Mouse (Mus musculus): Measurements from ENCODE around the gene Ube2m. TPM values are rescaled to one million over a fixed set of nuclear protein-coding genes. Genes with fewer than 3 reads are reported as not detected.
A peak's percentile ranks its signal among the peaks of the same experiment; 100 is the strongest.

Ube2m gene
- total RNA-seq, 2 experiments from 2014 or later, result 136 to 146 TPM

DNA sequence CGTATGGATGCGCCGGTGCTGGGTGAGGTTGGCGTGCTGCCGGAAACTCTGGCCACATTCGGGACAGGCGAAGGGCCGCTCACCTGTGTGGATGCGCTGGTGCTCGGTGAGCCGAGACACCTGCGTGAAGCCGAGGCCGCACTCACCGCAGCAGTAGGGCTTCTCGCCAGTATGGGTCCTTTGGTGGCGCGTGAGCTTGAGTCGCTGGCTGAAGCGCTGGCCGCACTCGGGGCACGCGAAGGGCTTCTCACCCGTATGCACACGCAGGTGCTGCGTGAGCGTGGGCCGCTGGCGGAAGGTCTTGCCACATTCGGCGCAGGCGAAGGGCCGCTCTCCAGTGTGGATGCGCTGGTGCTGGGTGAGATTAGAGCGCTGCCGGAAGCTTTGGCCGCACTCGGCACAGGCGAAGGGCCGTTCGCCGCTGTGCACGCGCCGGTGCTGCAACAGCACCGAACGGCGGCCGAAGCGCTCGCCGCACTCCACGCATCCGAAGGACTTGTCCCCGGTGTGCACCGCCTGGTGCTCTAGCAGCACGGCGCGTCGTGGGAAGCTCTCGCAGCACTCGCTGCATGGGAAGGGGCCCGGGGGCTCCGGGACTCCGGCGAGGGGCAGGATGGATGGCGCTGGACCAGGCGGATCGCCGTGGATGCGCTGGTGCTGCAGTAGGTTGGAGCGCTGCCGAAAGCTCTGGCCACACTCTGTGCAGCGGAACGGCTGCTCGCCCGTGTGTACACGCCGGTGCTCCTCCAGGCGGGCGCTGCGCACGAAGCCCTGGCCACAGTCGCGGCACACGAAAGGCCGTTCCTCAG is 5.6 kb upstream of the Ube2m start:
- peak overlapping the region; percentile 59 for H3K4me3 ChIP-seq
- TF ChIP-seq CTCF (IDR thresholded peaks at IDR 0.05), result no peak
- DNase-seq, result peak; percentile 58
- H3K27ac ChIP-seq, result no peak overlapping the region
- intact Hi-C loops (cut with DNase I), result no loop called here

- intact Hi-C loops (cut with DNase I), result no loop called here
- no peak for DNase-seq
- TF ChIP-seq CTCF (IDR thresholded peaks at IDR 0.05), result no peak
- Histone ChIP-seq H3K4me3 (no peak overlapping the region), H3K27ac (no peak overlapping the region)
Measured at GRCm38 (mm10) chr7:13043120-13043444, 5.0 kb upstream of the Ube2m start.

DNA sequence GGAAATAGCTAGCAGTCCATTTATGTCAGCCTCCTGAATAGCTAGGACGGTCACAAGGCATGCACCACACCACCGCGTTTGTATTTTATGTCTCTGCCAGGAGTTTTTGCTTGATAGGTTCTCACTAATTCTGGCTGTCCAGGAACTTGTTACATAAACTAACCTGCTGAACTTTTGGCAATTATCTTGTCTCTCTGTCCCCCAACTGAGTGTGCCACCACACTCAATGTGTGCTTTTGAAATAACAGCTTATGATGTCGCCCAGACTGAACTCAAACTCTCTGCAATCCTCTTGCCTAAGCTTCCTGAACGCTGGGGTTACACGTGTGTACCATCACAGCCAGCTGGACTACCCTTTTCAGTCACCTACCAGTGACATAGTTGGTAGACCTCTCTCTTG is 4.4 kb upstream of the Ube2m start:
- DNase-seq, result no peak
- TF ChIP-seq CTCF (IDR thresholded peaks at IDR 0.05), result no peak
- Histone ChIP-seq H3K27ac (no peak overlapping the region), H3K4me3 (no peak overlapping the region)
- intact Hi-C loops (cut with DNase I), result no loop called here

- H3K4me3 ChIP-seq, result no peak overlapping the region
- intact Hi-C loops (cut with DNase I), result no loop called here
Measured at GRCm38 (mm10) chr7:13041256-13041655, 3.2 kb upstream of the Ube2m start.

GRCm38 (mm10) chr7:13039181-13039580 is 1.1 kb upstream of the Ube2m start:
- Histone ChIP-seq H3K4me3 (peak overlapping the region; percentile 85), H3K27ac (peak overlapping the region; percentile 100)
- no peak for DNase-seq
- intact Hi-C loops (cut with DNase I), result loop anchor here (5.0 kb wide), 1 partner anchor 117 kb away; the partner anchor contains the start of gene Rps5
- no peak for TF ChIP-seq CTCF (IDR thresholded peaks at IDR 0.05)

More at GRCm38 (mm10) chr7:13041256-13041655, 3.2 kb upstream of the Ube2m start:
- no peak for TF ChIP-seq CTCF (IDR thresholded peaks at IDR 0.05)
- no peak for DNase-seq
- H3K27ac ChIP-seq, result no peak overlapping the region

- peak overlapping the region; percentile 85 for H3K4me3 ChIP-seq
- DNase-seq, result peak; percentile 55
- intact Hi-C loops (cut with DNase I), result loop anchor here (5.0 kb wide), 1 partner anchor 116 kb away; the partner anchor contains the start of gene Rps5
- H3K27ac ChIP-seq, result peak overlapping the region; percentile 100
- no peak for TF ChIP-seq CTCF (IDR thresholded peaks at IDR 0.05)
Measured at GRCm38 (mm10) chr7:13038621-13039169, 620 bp upstream of the Ube2m start.

GRCm38 (mm10) chr7:13037366-13037765 is 709 bp downstream of the Ube2m start:
- Histone ChIP-seq H3K27ac (peak overlapping the region; percentile 100), H3K4me3 (peak overlapping the region; percentile 85)
- no peak for DNase-seq
- intact Hi-C loops (cut with DNase I), result loop anchor here (5.0 kb wide), 1 partner anchor 115 kb away; the partner anchor contains the start of gene Rps5
- no peak for TF ChIP-seq CTCF (IDR thresholded peaks at IDR 0.05)

DNA sequence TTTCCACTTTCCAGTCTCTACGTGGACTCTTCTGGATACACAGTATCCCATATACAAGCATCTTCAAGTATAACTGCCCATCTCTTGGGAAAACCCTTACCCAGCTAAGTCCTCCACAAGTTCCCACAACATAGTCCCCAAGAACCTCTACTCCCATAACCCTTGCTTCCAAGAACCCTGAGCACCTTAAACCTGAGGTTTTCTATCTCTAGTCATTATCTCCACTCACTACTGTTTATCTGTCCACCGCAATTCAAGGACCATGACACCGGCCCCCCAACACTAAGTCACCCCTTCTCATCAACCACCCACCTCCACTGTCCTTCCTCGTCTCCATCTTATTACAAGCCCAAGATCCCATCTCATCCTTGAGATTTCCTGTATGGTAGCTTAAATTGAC is 1.3 kb downstream of the Ube2m start:
- TF ChIP-seq CTCF (IDR thresholded peaks at IDR 0.05), result no peak
- Histone ChIP-seq H3K4me3 (peak overlapping the region; percentile 85), H3K27ac (peak overlapping the region; percentile 100)
- DNase-seq, result no peak
- intact Hi-C loops (cut with DNase I), result loop anchor here (5.0 kb wide), 1 partner anchor 115 kb away; the partner anchor contains the start of gene Rps5

GRCm38 (mm10) chr7:13035211-13035855 is 2.7 kb downstream of the Ube2m start:
- H3K27ac ChIP-seq, result peak overlapping the region; percentile 98
- TF ChIP-seq CTCF (IDR thresholded peaks at IDR 0.05), result no peak
- peak overlapping the region; percentile 83 for H3K4me3 ChIP-seq
- intact Hi-C loops (cut with DNase I), result loop anchor here (5.0 kb wide), 1 partner anchor 113 kb away; the partner anchor contains the start of gene Rps5
- DNase-seq, result peak; percentile 54

GRCm38 (mm10) chr7:13034148-13034977 is 3.7 kb downstream of the Ube2m start, which contains the start of gene Chmp2a:
Chmp2a (minus strand) TSS chr7:13034807.
- DNase-seq, result peak; percentile 97
- H3K4me3 ChIP-seq, result peak within 1 kb of the TSS; percentile 83
- intact Hi-C loops (cut with DNase I), result no loop called here
- TF ChIP-seq CTCF (IDR thresholded peaks at IDR 0.05), result no peak
- H3K27ac ChIP-seq, result peak within 1 kb of the TSS; percentile 98

DNA sequence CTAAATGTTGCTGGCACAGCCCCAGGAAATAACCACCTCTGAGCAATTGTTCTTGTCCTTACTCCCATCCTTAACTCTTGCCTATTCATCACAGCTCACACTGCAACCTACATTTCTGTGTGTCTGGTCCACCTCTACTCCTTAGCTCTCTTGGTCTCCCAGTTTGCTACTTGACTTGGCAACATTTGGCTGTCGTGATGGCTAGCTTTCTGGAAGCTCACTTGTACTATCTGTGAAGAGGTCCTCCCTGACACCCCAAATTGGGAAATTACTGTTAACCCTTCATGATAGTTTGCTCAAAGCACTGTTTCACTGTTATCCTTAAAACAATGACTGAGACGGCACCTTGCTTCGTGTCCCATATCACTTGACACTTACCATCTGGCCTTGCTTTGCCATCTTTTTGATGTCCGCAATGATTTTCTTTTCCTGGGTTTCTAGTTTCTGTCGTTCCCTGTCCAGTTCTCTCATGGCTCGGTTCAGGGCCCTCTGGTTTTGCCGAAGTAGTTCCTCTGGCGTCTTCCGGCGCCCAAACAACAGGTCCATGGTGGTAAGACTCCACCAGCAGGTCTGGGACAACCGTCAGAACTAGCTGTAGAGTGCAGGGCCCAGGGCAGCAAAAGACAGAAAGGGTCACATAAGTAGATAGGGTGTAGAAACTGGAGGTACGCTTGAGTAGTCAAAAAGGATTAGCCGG is 4.5 kb downstream of the Ube2m start:
- intact Hi-C loops (cut with DNase I), result no loop called here
- H3K27ac ChIP-seq, result peak overlapping the region; percentile 98
- TF ChIP-seq CTCF (IDR thresholded peaks at IDR 0.05), result no peak
- DNase-seq, result no peak
- H3K4me3 ChIP-seq, result peak overlapping the region; percentile 83

Measured in gastrocnemius, adult 2 months (tissue).